ENCODE assay signal across 8 mouse cellular contexts in genomic region chr1:161712918-161713317, GRCm38 (mm10).
DNase-seq lines count a peak whose midpoint lies in the region; ATAC-seq and TF ChIP-seq lines count a peak whose summit lies in the region.

No protein-coding gene starts in this region.

- H3K27me3 ChIP-seq in liver, embryonic 12.5 days (replicated peaks): no peaks in the 10 kb centered on the region
- H3K27me3 ChIP-seq in heart, embryonic 10.5 days (ENCODE audit: insufficient read depth, poor library complexity, severe bottlenecking): no peaks in the 10 kb centered on the region
- H3K27me3 ChIP-seq in kidney, embryonic 16.5 days (ENCODE audit: insufficient read depth, low read length): no peaks in the 10 kb centered on the region
- no peaks in the 10 kb centered on the region for H3K27me3 ChIP-seq in liver, postnatal 0 days (ENCODE audit: insufficient read depth, low read length)
- H3K27me3 ChIP-seq in neural tube, embryonic 15.5 days (replicated peaks): no peaks in the 10 kb centered on the region

- TF ChIP-seq CTCF in liver, postnatal 0 days (IDR thresholded peaks at IDR 0.05; ENCODE audit: low read depth): peak; percentile 32; the same call in 1 of the 2 replicates

- no peak overlapping the region for H3K27ac ChIP-seq in liver, embryonic 12.5 days
- peak overlapping the region; percentile 74; the same call in 1 of the 2 replicates for H3K27ac ChIP-seq in heart, embryonic 10.5 days
- H3K27ac ChIP-seq in kidney, embryonic 16.5 days (ENCODE audit: low read length): no peak overlapping the region
- H3K27ac ChIP-seq in liver, postnatal 0 days (ENCODE audit: low read depth): no peak overlapping the region
- no peak overlapping the region for H3K27ac ChIP-seq in neural tube, embryonic 15.5 days (replicated peaks)

- H3K9ac ChIP-seq in liver, embryonic 12.5 days: no peak overlapping the region
- H3K9ac ChIP-seq in kidney, embryonic 16.5 days (replicated peaks; ENCODE audit: low read length): no peak overlapping the region
- H3K9ac ChIP-seq in liver, postnatal 0 days (replicated peaks): no peak overlapping the region
- no peak overlapping the region for H3K9ac ChIP-seq in neural tube, embryonic 15.5 days (replicated peaks)

- DNase-seq in liver: peak; percentile 23
- DNase-seq in cerebellum, postnatal 10 days: peak; percentile 73 to 80
- no peak for DNase-seq in heart, embryonic 10.5 days (ENCODE audit: low spot score)
- DNase-seq in liver, postnatal 0 days: peak; percentile 59
- peak; percentile 80 for DNase-seq in right cerebral cortex, postnatal 4 days

- H3K9me3 ChIP-seq in liver, embryonic 12.5 days (replicated peaks): no peaks in the 10 kb centered on the region
- H3K9me3 ChIP-seq in heart, embryonic 10.5 days: no peaks in the 10 kb centered on the region
- no peaks in the 10 kb centered on the region for H3K9me3 ChIP-seq in kidney, embryonic 16.5 days (ENCODE audit: low read length)
- no peaks in the 10 kb centered on the region for H3K9me3 ChIP-seq in liver, postnatal 0 days (ENCODE audit: low read length)
- H3K9me3 ChIP-seq in neural tube, embryonic 15.5 days (replicated peaks): no peaks in the 10 kb centered on the region

- H3K4me2 ChIP-seq in liver, embryonic 12.5 days: no peak overlapping the region
- H3K4me2 ChIP-seq in kidney, embryonic 16.5 days (replicated peaks; ENCODE audit: low read depth, low read length): peak overlapping the region; percentile 27; the same call in 1 of the 2 replicates
- H3K4me2 ChIP-seq in liver, postnatal 0 days (ENCODE audit: low read depth, low read length): peak overlapping the region; percentile 38; the same call in 1 of the 2 replicates
- no peak overlapping the region for H3K4me2 ChIP-seq in neural tube, embryonic 15.5 days

- H3K36me3 ChIP-seq in liver, embryonic 12.5 days: no peaks in the 10 kb centered on the region
- no peaks in the 10 kb centered on the region for H3K36me3 ChIP-seq in heart, embryonic 10.5 days
- H3K36me3 ChIP-seq in kidney, embryonic 16.5 days (ENCODE audit: insufficient read depth, low read length): no peaks in the 10 kb centered on the region
- H3K36me3 ChIP-seq in liver, postnatal 0 days (replicated peaks; ENCODE audit: insufficient read depth, low read length): no peaks in the 10 kb centered on the region
- no peaks in the 10 kb centered on the region for H3K36me3 ChIP-seq in neural tube, embryonic 15.5 days

- no peak for ATAC-seq in liver, embryonic 12.5 days
- ATAC-seq in kidney, embryonic 16.5 days (ENCODE audit: low FRiP score, low TSS enrichment): peak; percentile 42; the same call in 1 of the 2 replicates
- no peak; the same call in 1 of the 2 replicates for ATAC-seq in liver, postnatal 0 days
- no peak for ATAC-seq in neural tube, embryonic 15.5 days (ENCODE audit: low FRiP score)

- no peak for TF ChIP-seq EP300 in liver, postnatal 0 days (IDR thresholded peaks at IDR 0.05; ENCODE audit: low read depth)

- WGBS in liver, embryonic 12.5 days (ENCODE audit: insufficient replicate concordance): 63% methylated on average over 10 of the region's 10 CpGs
- WGBS in heart, embryonic 10.5 days: 53% methylated on average over 10 of the region's 10 CpGs
- WGBS in kidney, embryonic 16.5 days: 43% methylated on average over 10 of the region's 10 CpGs
- 28% methylated on average over 10 of the region's 10 CpGs for WGBS in liver, postnatal 0 days (ENCODE audit: insufficient replicate concordance)
- 64% methylated on average over 10 of the region's 10 CpGs for WGBS in neural tube, embryonic 15.5 days

- H3K4me3 ChIP-seq in liver, embryonic 12.5 days: no peak overlapping the region
- no peak overlapping the region for H3K4me3 ChIP-seq in heart, embryonic 10.5 days
- H3K4me3 ChIP-seq in kidney, embryonic 16.5 days (ENCODE audit: low read length): no peak overlapping the region
- no peak overlapping the region for H3K4me3 ChIP-seq in liver, postnatal 0 days (ENCODE audit: low read depth, low read length)
- H3K4me3 ChIP-seq in neural tube, embryonic 15.5 days (replicated peaks): no peak overlapping the region

- H3K4me1 ChIP-seq in liver, embryonic 12.5 days: 0 out of 2 replicates have a peak, but pooled peaks cover 3% of the 10 kb centered on the region
- peaks cover 24% of the 10 kb centered on the region for H3K4me1 ChIP-seq in heart, embryonic 10.5 days
- H3K4me1 ChIP-seq in kidney, embryonic 16.5 days (ENCODE audit: insufficient read depth, low read length): peaks cover 7% of the 10 kb centered on the region
- no peaks in the 10 kb centered on the region for H3K4me1 ChIP-seq in liver, postnatal 0 days (ENCODE audit: insufficient read depth)
- H3K4me1 ChIP-seq in neural tube, embryonic 15.5 days: no peaks in the 10 kb centered on the region

Comparison
In these comparisons a context has a peak if more than half of its experiments do, and no peak if none do; other contexts are left out.
1. H3K4me2 ChIP-seq: peak in kidney, embryonic 16.5 days (single experiment) and liver, postnatal 0 days (single experiment); none in liver, embryonic 12.5 days (single experiment) and neural tube, embryonic 15.5 days (single experiment).